Mouse (Mus musculus) mesoderm, embryonic 11.5 days (tissue): ENCODE results near the gene Gm27027.

Experiments
- DNase-seq: peaks from one replicate; pipeline ENCODE4 v3.0.0-alpha.2; 2012; ENCODE audit warnings: low read depth, low spot score

Gene Gm27027

DNA sequence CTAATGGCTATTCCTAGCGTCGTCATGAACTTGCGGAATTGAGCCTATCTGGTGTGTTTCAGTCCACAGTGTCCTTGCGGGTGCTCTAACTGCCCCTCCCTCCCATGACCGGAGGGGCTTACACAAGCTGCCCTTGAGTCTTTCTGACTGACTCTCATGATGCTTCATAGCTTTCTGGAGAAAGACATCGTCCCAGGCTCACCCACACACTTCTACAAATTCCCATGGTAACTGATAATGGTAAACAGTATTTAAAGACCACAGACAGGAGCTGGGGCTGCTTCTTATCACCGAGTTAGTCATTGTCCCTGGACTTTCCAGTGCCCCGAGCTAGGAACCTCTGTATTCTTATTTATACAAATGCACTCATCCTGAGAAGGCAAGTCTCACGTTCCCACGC, 67.3 kb downstream of the Gm27027 start:
- DNase-seq: no peak

GRCm38 (mm10) chr2:93927701-93928437, 68.3 kb downstream of the Gm27027 start:
- DNase-seq: no peak

- DNase-seq: no peak
Observed at GRCm38 (mm10) chr2:93926141-93926540, 70.0 kb downstream of the Gm27027 start.

- DNase-seq: no peak
Observed at GRCm38 (mm10) chr2:93919093-93919492, 77.1 kb downstream of the Gm27027 start.

DNA sequence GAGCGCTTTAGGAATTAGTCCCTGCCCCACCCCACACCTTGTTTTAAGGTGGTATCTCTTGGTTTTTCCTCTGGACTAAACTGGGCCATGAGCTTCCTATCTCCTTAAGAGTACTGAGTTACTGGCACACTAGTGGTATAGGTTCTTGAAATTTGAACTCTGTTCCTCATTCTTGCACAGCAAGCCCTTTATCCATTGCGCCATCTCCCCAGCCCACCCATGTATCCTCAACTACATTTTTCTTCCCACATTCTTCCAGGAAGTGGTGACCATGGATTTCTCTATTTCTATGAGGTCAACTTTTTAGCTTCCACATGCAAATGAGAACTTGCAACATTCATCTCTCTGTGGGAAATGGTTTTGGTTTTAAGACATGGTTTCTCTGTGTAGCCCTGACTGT, 82.6 kb downstream of the Gm27027 start:
- DNase-seq: no peak

DNA sequence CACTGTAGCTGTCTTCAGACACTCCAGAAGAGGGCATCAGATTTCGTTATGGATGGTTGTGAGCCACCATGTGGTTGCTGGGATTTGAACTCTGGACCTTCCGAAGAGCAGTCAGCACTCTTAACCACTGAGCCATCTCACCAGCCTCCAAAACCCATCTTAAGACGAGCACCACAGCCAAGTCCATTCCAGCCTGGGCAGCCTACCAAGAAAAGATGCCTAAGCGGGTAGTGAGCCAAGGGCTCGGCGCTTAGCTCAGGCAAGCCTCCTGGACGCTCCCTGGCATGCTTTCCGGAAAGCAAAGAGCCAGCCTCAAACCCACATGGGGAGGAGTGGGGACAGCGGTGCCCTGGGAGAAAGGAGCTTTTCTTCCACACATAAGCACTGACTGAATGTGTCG, 84.2 kb downstream of the Gm27027 start:
- no peak for DNase-seq

GRCm38 (mm10) chr2:93909716-93910115, 86.4 kb downstream of the Gm27027 start:
- DNase-seq: no peak

- DNase-seq: no peak
Observed at GRCm38 (mm10) chr2:93907519-93908294, 88.4 kb downstream of the Gm27027 start.
